Mouse (Mus musculus) testis, adult 2 months (tissue): ENCODE measurements around the gene Top2a. TPM values are rescaled to one million over a fixed set of nuclear protein-coding genes. Genes with fewer than 3 reads are reported as not detected.
"Not testable (repeated sequence)": the region's sequence is repeated elsewhere in the genome, so short reads cannot be mapped to it uniquely, and the experiment has no call there.

Experiments used
- H3K27ac ChIP-seq: fragments of 200-500 bp; 2 replicates; pipeline ENCODE4 v1.5.1; 2012; ENCODE audit warnings: low read depth, low read length; ENCODE audit not compliant: control insufficient read depth, insufficient read depth
- H3K27me3 ChIP-seq: fragments of 200-500 bp; 2 replicates; pipeline ENCODE4 v1.6.1; 2012; ENCODE audit warnings: mild to moderate bottlenecking, low read length, moderate library complexity; ENCODE audit not compliant: control insufficient read depth, insufficient read depth
- H3K36me3 ChIP-seq: fragments of 200-500 bp; 2 replicates; pipeline ENCODE4 v1.6.1; 2012; ENCODE audit warnings: mild to moderate bottlenecking, low read length; ENCODE audit not compliant: control insufficient read depth, insufficient read depth
- H3K4me1 ChIP-seq: fragments of 200-500 bp; 2 replicates; pipeline ENCODE4 v1.6.1; 2012; ENCODE audit warnings: low read length; ENCODE audit not compliant: control insufficient read depth, insufficient read depth
- H3K4me3 ChIP-seq: fragments of 200-500 bp; 2 replicates; pipeline ENCODE4 v1.5.1; 2012; ENCODE audit warnings: low read depth, mild to moderate bottlenecking, low read length, moderate library complexity, mixed read lengths; ENCODE audit not compliant: control insufficient read depth
- CTCF ChIP-seq: fragments of 200-500 bp; IDR thresholded peaks from 2 replicates; pipeline ENCODE4 v1.5.1; 2012; ENCODE audit warnings: low read depth, mild to moderate bottlenecking, inconsistent platforms, low read length, moderate library complexity; ENCODE audit not compliant: control insufficient read depth, insufficient read depth, insufficient replicate concordance
- POLR2A ChIP-seq: fragments of 200-500 bp; IDR thresholded peaks from 2 replicates; pipeline ENCODE4 v1.6.1; 2012; ENCODE audit warnings: low read depth, mild to moderate bottlenecking, inconsistent platforms, low read length, moderate library complexity; ENCODE audit not compliant: control insufficient read depth
- polyA plus RNA-seq: library from polyadenylated mRNA; depleted of rRNA; stranded (reverse); fragments of >200 nt; gene quantifications from 2 replicates; pipeline ENCODE4 v1.2.3, GENCODE M21; 2012

Gene Top2a
- polyA plus RNA-seq, 1 experiment, result 19.4 TPM

DNA sequence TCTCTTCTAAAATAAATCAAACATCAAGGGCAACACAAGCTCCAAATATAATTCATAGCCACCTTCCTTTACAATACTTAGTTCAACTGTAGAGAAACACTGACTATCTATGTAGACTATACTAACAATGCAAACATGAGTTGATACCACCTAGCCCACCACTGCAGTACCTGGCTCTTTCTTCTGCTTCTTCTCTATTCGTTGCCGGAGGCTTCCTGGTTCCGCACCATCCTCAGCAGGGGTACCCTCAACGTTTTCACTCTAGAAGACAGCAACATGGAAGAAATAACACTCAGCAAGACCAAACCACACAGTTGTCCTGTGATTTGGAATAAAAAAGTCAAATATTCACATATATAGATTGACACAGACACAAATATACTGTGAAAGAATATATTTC is 26.3 kb downstream of the Top2a start:
- Histone ChIP-seq H3K27me3 (no peaks in the 10 kb centered on the region), H3K4me1 (no peaks in the 10 kb centered on the region), H3K4me3 (no peak overlapping the region), H3K36me3 (peaks cover 3% of the 10 kb centered on the region), H3K27ac (no peak overlapping the region)
- TF ChIP-seq CTCF, result no peak
- no peak for TF ChIP-seq POLR2A

DNA sequence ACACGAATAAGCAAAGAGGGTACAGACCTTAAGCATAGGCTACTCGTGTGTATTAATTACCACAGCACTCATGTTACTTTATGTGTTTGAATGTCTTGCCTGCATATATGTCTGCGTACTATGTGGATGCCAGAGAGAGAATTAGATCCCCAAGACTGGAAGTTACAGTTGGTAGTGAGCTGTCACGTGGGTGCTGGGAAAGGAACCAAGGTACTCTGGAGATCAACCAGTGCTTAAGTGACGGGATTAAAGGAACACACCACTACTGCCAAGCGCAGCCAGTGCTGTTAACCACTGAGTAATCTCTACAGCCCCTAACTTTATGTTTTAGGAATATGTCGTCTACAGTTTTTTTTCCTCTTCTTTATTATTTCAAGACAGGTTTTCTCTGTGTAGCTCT is 28.0 kb downstream of the Top2a start:
- Histone ChIP-seq H3K4me1 (no peaks in the 10 kb centered on the region), H3K27me3 (no peaks in the 10 kb centered on the region), H3K36me3 (peaks cover 3% of the 10 kb centered on the region), H3K27ac (no peak overlapping the region), H3K4me3 (no peak overlapping the region)
- no peak for TF ChIP-seq CTCF
- no peak for TF ChIP-seq POLR2A

DNA sequence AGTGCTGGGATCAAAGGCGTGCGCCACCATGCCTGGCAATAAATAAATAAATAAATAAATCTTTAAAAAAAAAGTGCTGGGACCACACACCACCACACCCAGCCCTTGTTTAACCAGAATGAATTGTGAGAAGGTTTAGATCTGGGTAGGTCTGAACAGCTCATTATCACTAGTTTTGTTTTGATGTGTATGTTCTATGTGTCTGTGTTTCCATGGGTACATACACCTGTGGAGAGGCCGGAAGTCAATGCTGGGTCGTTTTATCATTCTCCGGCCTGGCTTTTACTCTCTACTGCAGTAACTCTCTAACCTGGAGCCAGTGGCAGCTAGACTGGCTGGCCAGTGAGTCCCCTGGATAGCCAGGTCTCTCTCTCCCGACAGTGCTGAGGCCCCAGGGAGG is 33.1 kb downstream of the Top2a start:
- Histone ChIP-seq H3K36me3 (no peaks in the 10 kb centered on the region; the same call in none of the 2 replicates), H3K27ac (no peak overlapping the region), H3K4me3 (no peak overlapping the region), H3K27me3 (no peaks in the 10 kb centered on the region), H3K4me1 (peaks cover 3% of the 10 kb centered on the region; the same call in 1 of the 2 replicates)
- no peak for TF ChIP-seq POLR2A
- no peak for TF ChIP-seq CTCF

DNA sequence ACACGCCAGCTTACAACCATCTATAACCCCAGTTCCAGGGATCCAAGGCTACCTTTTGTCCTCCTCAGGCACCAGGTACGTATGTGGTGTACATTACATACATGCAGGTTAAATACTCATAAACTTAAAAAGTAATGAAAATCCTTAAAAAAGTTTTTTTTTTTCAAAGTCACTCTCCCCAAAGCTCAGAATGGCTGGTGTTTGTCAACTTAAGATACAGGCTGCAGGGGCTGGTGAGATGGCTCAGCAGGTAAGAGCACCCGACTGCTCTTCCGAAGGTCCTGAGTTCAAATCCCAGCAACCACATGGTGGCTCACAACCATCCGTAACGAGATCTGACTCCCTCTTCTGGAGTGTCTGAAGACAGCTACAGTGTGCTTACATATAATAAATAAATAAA is 35.7 kb downstream of the Top2a start:
- H3K4me1 ChIP-seq, result peaks cover 19% of the 10 kb centered on the region
- not testable (repeated sequence) for H3K27me3 ChIP-seq, H3K27ac ChIP-seq, H3K36me3 ChIP-seq, H3K4me3 ChIP-seq

DNA sequence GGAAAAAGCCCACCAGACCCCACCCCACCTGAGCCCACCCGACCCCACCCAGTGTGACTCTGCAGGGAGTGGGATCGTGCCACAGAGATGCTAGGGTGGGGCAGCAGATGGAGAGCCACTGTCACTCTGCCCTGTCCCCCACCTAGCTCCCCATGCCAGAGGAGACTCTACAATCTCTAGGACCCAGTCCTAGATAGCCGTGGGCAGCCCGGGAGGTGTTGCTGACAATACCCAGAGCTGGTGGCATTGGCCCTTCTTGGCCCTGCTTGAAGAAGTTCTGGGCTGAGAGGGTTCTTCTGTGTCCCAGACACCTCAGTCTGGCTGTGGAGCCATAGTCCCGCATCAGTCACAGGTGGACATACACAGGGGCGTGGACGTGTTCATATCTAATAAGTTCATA is 38.4 kb downstream of the Top2a start:
- H3K27me3 ChIP-seq, result no peaks in the 10 kb centered on the region
- no peak overlapping the region for H3K27ac ChIP-seq
- no peaks in the 10 kb centered on the region for H3K36me3 ChIP-seq
- peaks cover 29% of the 10 kb centered on the region for H3K4me1 ChIP-seq
- peak overlapping the region; percentile 23 for H3K4me3 ChIP-seq
- TF ChIP-seq CTCF, result no peak
- TF ChIP-seq POLR2A, result no peak

DNA sequence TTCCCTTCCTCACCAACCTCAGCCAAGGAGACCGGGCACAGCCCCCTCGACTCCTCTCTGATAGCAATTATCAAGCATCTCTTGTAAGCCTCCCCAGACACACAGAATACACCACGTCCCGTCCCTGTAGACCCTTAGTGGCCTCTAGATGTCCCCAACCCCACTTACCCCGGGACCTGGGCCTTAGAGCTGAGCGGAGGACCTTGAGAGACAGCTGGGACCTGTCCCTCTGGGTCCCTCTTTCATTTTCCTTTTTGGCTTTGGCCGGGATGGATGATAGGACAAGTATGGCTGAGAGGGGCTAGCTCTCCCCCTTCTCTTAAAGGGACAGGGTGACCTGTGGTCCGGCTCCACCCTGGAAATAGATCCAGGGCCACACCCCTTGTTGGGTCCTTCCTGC is 40.4 kb downstream of the Top2a start:
- Histone ChIP-seq H3K27me3 (no peaks in the 10 kb centered on the region), H3K4me1 (peaks cover 29% of the 10 kb centered on the region), H3K4me3 (peak overlapping the region; percentile 77), H3K27ac (no peak overlapping the region), H3K36me3 (no peaks in the 10 kb centered on the region)
- TF ChIP-seq CTCF (no peak), POLR2A (no peak)

DNA sequence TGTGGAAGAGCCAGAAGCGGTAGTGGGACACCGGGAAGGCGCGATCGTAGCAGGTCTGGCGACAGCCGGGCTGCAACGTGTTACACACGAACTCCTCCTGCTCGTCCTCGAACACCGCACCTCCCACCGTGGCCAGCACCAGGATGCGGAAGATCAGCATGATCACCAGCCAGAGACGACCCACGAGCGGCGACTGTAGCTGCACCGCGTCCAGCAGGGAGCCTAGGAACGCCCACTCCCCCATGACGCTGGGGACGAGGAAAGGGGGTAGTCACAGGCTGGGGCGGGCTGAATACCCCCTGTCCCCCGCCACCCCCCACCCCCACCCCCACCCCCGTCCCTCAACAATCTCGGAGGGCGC is 41.2 kb downstream of the Top2a start, which contains the start of gene Gjd3:
TSS of gene Gjd3 (minus strand) at position 244 of the 361 bp plus-strand sequence.
- Histone ChIP-seq H3K27ac (peak within 1 kb of the TSS; percentile 3), H3K36me3 (no peaks in the 10 kb centered on the region), H3K4me3 (peak within 1 kb of the TSS; percentile 77), H3K27me3 (no peaks in the 10 kb centered on the region), H3K4me1 (peaks cover 29% of the 10 kb centered on the region)
- TF ChIP-seq POLR2A (no peak), CTCF (no peak)

DNA sequence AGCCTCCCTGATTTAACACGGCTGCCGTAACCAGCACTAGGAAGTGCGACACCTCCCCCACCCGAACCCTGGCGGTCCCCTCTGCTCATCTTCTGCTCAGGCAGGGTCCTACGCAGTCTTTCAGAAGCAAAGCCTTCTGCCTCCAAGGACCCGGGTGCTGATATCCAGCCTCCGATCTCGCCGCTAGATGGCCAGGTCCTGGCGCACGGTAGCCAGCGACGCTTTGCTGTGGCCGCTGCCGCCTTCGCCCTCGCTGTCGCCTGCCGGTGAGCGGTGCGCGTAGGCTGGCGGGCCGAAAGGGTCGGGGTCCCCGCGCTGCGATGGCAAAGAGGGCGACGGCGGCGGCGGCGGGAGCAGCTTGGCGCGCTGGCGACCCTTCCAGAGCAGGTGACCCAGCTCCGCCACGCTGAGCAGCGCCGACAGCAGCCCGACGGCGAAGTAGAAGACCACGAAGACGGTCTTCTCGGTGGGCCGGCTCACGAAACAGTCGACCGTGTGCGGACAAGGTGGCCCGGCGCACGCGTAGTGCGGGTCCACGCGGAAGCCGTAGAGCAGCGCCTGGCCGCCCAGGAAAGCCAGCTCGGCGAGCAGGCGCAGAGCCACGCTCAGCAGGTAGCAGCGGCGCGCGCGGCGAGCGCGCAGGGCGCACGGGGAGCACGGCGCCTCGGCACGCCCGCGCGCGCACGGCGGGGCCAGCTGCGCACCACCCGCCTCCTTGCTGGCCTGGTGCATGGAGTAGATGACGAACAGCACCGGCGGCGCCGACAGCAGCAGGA is 41.8 kb downstream of the Top2a start:
- Histone ChIP-seq H3K27me3 (no peaks in the 10 kb centered on the region), H3K27ac (peak overlapping the region; percentile 3)

More for the DNA sequence above, 41.8 kb downstream of the Top2a start:
- Histone ChIP-seq H3K4me1 (peaks cover 29% of the 10 kb centered on the region), H3K4me3 (peak overlapping the region; percentile 66), H3K36me3 (no peaks in the 10 kb centered on the region)
- TF ChIP-seq POLR2A, result peak; percentile 58; the same call in 1 of the 2 replicates
- TF ChIP-seq CTCF, result no peak; the same call in 1 of the 2 replicates
